Mouse (Mus musculus) brain, embryonic 14.5 days (tissue): ENCODE results near the gene Peli2.

Experiments
- CTCF ChIP-seq: fragments of 200-500 bp; IDR thresholded peaks from 2 replicates; pipeline ENCODE4 v1.5.1; 2012; ENCODE audit warnings: inconsistent platforms, mild to moderate bottlenecking, moderate library complexity, borderline replicate concordance; ENCODE audit not compliant: insufficient read depth, insufficient read length; ENCODE audit errors: extremely low read depth
- POLR2A ChIP-seq: fragments of 200-500 bp; IDR thresholded peaks from 2 replicates; pipeline ENCODE4 v1.6.1; 2012; ENCODE audit warnings: mild to moderate bottlenecking, inconsistent platforms, borderline replicate concordance; ENCODE audit not compliant: poor library complexity, insufficient read depth, insufficient read length, severe bottlenecking; ENCODE audit errors: extremely low read depth

GRCm38 (mm10) chr14:48153865-48154511 is 33.4 kb downstream of the Peli2 start:
- TF ChIP-seq CTCF (no peak), POLR2A (no peak)
